Comparison of ENCODE assay signal across 8 mouse cellular contexts in genomic region chr13:62763806-62764205, GRCm38 (mm10). TPM values are rescaled to one million over a fixed set of nuclear protein-coding genes. Genes with fewer than 3 reads are reported as not detected.
DNase-seq lines count a peak whose midpoint lies in the region; TF ChIP-seq lines count a peak whose summit lies in the region.
"Not testable (repeated sequence)": the region's sequence is repeated elsewhere in the genome, so short reads cannot be mapped to it uniquely, and the experiment has no call there.

No protein-coding gene starts in this region.

- WGBS in bone marrow, adult 2 months: 65% methylated on average over 2 of the region's 2 CpGs
- 72% methylated on average over 2 of the region's 2 CpGs for WGBS in embryonic facial prominence, embryonic 10.5 days

- not testable (repeated sequence) for H3K36me3 ChIP-seq in embryonic facial prominence, embryonic 10.5 days (replicated peaks)

- H3K4me1 ChIP-seq in bone marrow, adult 2 months (ENCODE audit: control insufficient read depth, insufficient read depth, low read length); embryonic facial prominence, embryonic 10.5 days: not testable (repeated sequence)

- H3K4me3 ChIP-seq in bone marrow, adult 2 months (replicated peaks; ENCODE audit: control insufficient read depth, low read depth, low read length); embryonic facial prominence, embryonic 10.5 days: not testable (repeated sequence)

- peak; percentile 70 for DNase-seq in ES-CJ7 (ENCODE audit: low read depth, low spot score)
- peak; percentile 15 for DNase-seq in embryonic facial prominence, embryonic 10.5 days (ENCODE audit: low spot score)
- DNase-seq in heart, postnatal 10 days: peak; percentile 29 to 49
- peak; percentile 24 to 63 for DNase-seq in kidney, postnatal 36 days
- peak; percentile 14 for DNase-seq in liver
- DNase-seq in naive thymus-derived CD4-positive, alpha-beta T cell, adult 2 months (ENCODE audit: low read depth): peak; percentile 68
- DNase-seq in thymus, postnatal 0 days (ENCODE audit: low spot score): peak; percentile 31

- not testable (repeated sequence) for H3K27ac ChIP-seq in bone marrow, adult 2 months (ENCODE audit: control insufficient read depth, insufficient read depth, low read depth, low read length, poor library complexity); embryonic facial prominence, embryonic 10.5 days (replicated peaks)

- not testable (repeated sequence) for H3K27me3 ChIP-seq in embryonic facial prominence, embryonic 10.5 days (replicated peaks; ENCODE audit: low read depth, poor library complexity, severe bottlenecking)

- not testable (repeated sequence) for TF ChIP-seq POLR2A in bone marrow, adult 2 months (IDR thresholded peaks at IDR 0.05; ENCODE audit: borderline replicate concordance, control insufficient read depth, low read depth, low read length)

- H3K9me3 ChIP-seq in embryonic facial prominence, embryonic 10.5 days: not testable (repeated sequence)

- TF ChIP-seq CTCF in bone marrow, adult 2 months (IDR thresholded peaks at IDR 0.05; ENCODE audit: control insufficient read depth, insufficient read depth, low read length): 0 out of 2 replicates have a peak, but pooled peaks have one; percentile 8

- intact Hi-C loops in heart, postnatal 10 days (cut with DNase I): loop anchor here (2.0 to 10.0 kb wide), 2 partner anchors 91 to 139 kb away; partner anchors contain the start of gene 6720489N17Rik

RNA-seq across cellular contexts. Expression of gene Platr25, which starts 3.3 kb away (rescaled TPM):
- 2.5 and 9.4 TPM in 2 replicates for polyA plus RNA-seq in bone marrow, adult 2 months (2011; ENCODE audit: insufficient read depth, insufficient read length, low replicate concordance, missing spikeins)
- polyA plus RNA-seq in embryonic facial prominence, embryonic 10.5 days (2016; fragmentation: Nextera tagmentation; extraction: Ambion mirVana): 30.6 and 31.8 TPM in 2 replicates
- 1 to 10 TPM; 4.4 to 5.4 TPM for total RNA-seq in heart, postnatal 10 days (2021)
- 13.5 and 15.7 TPM in 2 replicates for polyA plus RNA-seq in thymus, postnatal 0 days (2015; fragmentation: Nextera tagmentation; extraction: Ambion mirVana)

RNA-seq across cellular contexts. Expression of gene Gm5141, which starts 21.8 kb away (rescaled TPM):
- polyA plus RNA-seq in bone marrow, adult 2 months (2011; ENCODE audit: insufficient read depth, insufficient read length, low replicate concordance, missing spikeins): 1.6 and 2.4 TPM in 2 replicates
- polyA plus RNA-seq in embryonic facial prominence, embryonic 10.5 days (2016; fragmentation: Nextera tagmentation; extraction: Ambion mirVana): 9.0 and 10.6 TPM in 2 replicates
- 1 to 10 TPM; 1.0 to 1.6 TPM for total RNA-seq in heart, postnatal 10 days (2021)
- 4.9 and 7.0 TPM in 2 replicates for polyA plus RNA-seq in thymus, postnatal 0 days (2015; fragmentation: Nextera tagmentation; extraction: Ambion mirVana)

Comparison
In these comparisons a context has a peak if more than half of its experiments do, and no peak if none do; other contexts are left out.
1. DNase-seq: peak in every context shown above with its lines; median percentile 70 in ES-CJ7; 68 in naive thymus-derived CD4-positive, alpha-beta T cell, adult 2 months; 44 in kidney, postnatal 36 days; 39 in heart, postnatal 10 days; 31 in thymus, postnatal 0 days; 15 in embryonic facial prominence, embryonic 10.5 days; 14 in liver.